Mouse (Mus musculus): Measurements from ENCODE around the gene Mrpl57.

GRCm38 (mm10) chr14:57803731-57804130, 22.3 kb upstream of the Mrpl57 start:
- no peak for TF ChIP-seq CTCF (IDR thresholded peaks at IDR 0.05; ENCODE audit: borderline replicate concordance, extremely low read depth, insufficient read depth, insufficient read length)
- TF ChIP-seq POLR2A (IDR thresholded peaks at IDR 0.05; ENCODE audit: borderline replicate concordance, extremely low read depth, insufficient read depth, insufficient read length, poor library complexity, severe bottlenecking): no peak
